Mouse (Mus musculus): Measurements from ENCODE around the gene Lpin1. TPM values are rescaled to one million over a fixed set of nuclear protein-coding genes. Genes with fewer than 3 reads are reported as not detected.

The Lpin1 gene
- polyA plus RNA-seq, 1 experiment from 2014 or later = 4.6 TPM

- Histone ChIP-seq H3K4me3 (ENCODE audit: low read depth, low read length) (no peak overlapping the region), H3K4me2 (no peak overlapping the region), H3K4me1 (ENCODE audit: insufficient read depth) (no peaks in the 10 kb centered on the region), H3K9ac (no peak overlapping the region), H3K27me3 (ENCODE audit: insufficient read depth, low read length) (no peaks in the 10 kb centered on the region), H3K9me3 (ENCODE audit: low read depth, low read length) (no peaks in the 10 kb centered on the region), H3K27ac (ENCODE audit: low read depth) (no peak overlapping the region), H3K36me3 (ENCODE audit: insufficient read depth) (peaks cover 4% of the 10 kb centered on the region; the same call in 1 of the 2 replicates)
- DNase-seq (no peak), ATAC-seq (ENCODE audit: insufficient read depth) (no peak)
- no peak for TF ChIP-seq CTCF (IDR thresholded peaks at IDR 0.05; ENCODE audit: low read depth)
- 81% methylated on average over 10 of the region's 10 CpGs for WGBS
These were observed 48.1 kb downstream of the Lpin1 start for GRCm38 (mm10) chr12:16562647-16563046.

- TF ChIP-seq CTCF (IDR thresholded peaks at IDR 0.05; ENCODE audit: low read depth) = no peak
- DNase-seq (no peak), ATAC-seq (ENCODE audit: insufficient read depth) (no peak)
- no peaks in the 10 kb centered on the region for H3K27me3 ChIP-seq (ENCODE audit: insufficient read depth, low read length)
- WGBS = 70% methylated on average over 8 of the region's 8 CpGs
- no peak overlapping the region for H3K9ac ChIP-seq
- H3K4me3 ChIP-seq (ENCODE audit: low read depth, low read length) = no peak overlapping the region
- peaks cover 4% of the 10 kb centered on the region; the same call in 1 of the 2 replicates for H3K36me3 ChIP-seq (ENCODE audit: insufficient read depth)
- H3K27ac ChIP-seq (ENCODE audit: low read depth) = no peak overlapping the region
- no peaks in the 10 kb centered on the region for H3K4me1 ChIP-seq (ENCODE audit: insufficient read depth)
- H3K9me3 ChIP-seq (ENCODE audit: low read depth, low read length) = no peaks in the 10 kb centered on the region
- no peak overlapping the region for H3K4me2 ChIP-seq
These were observed 48.6 kb downstream of the Lpin1 start for GRCm38 (mm10) chr12:16562181-16562580.

GRCm38 (mm10) chr12:16557271-16557670 is 53.5 kb downstream of the Lpin1 start:
- Histone ChIP-seq H3K9ac (no peak overlapping the region), H3K4me1 (ENCODE audit: insufficient read depth) (no peaks in the 10 kb centered on the region), H3K4me3 (ENCODE audit: low read depth, low read length) (no peak overlapping the region), H3K27me3 (ENCODE audit: insufficient read depth, low read length) (no peaks in the 10 kb centered on the region), H3K9me3 (ENCODE audit: low read depth, low read length) (no peaks in the 10 kb centered on the region), H3K27ac (ENCODE audit: low read depth) (no peak overlapping the region), H3K4me2 (no peak overlapping the region), H3K36me3 (ENCODE audit: insufficient read depth) (peaks cover 4% of the 10 kb centered on the region; the same call in 1 of the 2 replicates)
- 52% methylated on average over 4 of the region's 4 CpGs for WGBS
- ATAC-seq (ENCODE audit: insufficient read depth) (no peak), DNase-seq (no peak)
- no peak for TF ChIP-seq CTCF (IDR thresholded peaks at IDR 0.05; ENCODE audit: low read depth)

- WGBS = 47% methylated on average over 8 of the region's 8 CpGs
- H3K9ac ChIP-seq = no peak overlapping the region
- no peak for ATAC-seq (ENCODE audit: insufficient read depth)
These were observed 56.6 kb downstream of the Lpin1 start for GRCm38 (mm10) chr12:16554171-16554570.

GRCm38 (mm10) chr12:16552108-16552771 is 58.5 kb downstream of the Lpin1 start:
- H3K4me1 ChIP-seq (ENCODE audit: insufficient read depth) = no peaks in the 10 kb centered on the region
- H3K4me3 ChIP-seq (ENCODE audit: low read depth, low read length) = no peak overlapping the region
- no peak overlapping the region for H3K27ac ChIP-seq (ENCODE audit: low read depth)
- no peaks in the 10 kb centered on the region for H3K36me3 ChIP-seq (ENCODE audit: insufficient read depth)
- no peak for ATAC-seq (ENCODE audit: insufficient read depth)
- H3K9me3 ChIP-seq (ENCODE audit: low read depth, low read length) = no peaks in the 10 kb centered on the region
- 85% methylated on average over 13 of the region's 13 CpGs for WGBS
- no peak for TF ChIP-seq CTCF (IDR thresholded peaks at IDR 0.05; ENCODE audit: low read depth)
- no peak overlapping the region for H3K9ac ChIP-seq
- DNase-seq = no peak
- no peak overlapping the region for H3K4me2 ChIP-seq
- no peaks in the 10 kb centered on the region for H3K27me3 ChIP-seq (ENCODE audit: insufficient read depth, low read length)

More at GRCm38 (mm10) chr12:16554171-16554570, 56.6 kb downstream of the Lpin1 start:
- H3K4me1 ChIP-seq (ENCODE audit: insufficient read depth) = no peaks in the 10 kb centered on the region
- 0 out of 2 replicates have a peak overlapping the region, but pooled peaks have one; percentile 18 for H3K27ac ChIP-seq (ENCODE audit: low read depth)
- no peak overlapping the region for H3K4me3 ChIP-seq (ENCODE audit: low read depth, low read length)
- no peak for TF ChIP-seq CTCF (IDR thresholded peaks at IDR 0.05; ENCODE audit: low read depth)
- DNase-seq = peak; percentile 39
- H3K36me3 ChIP-seq (ENCODE audit: insufficient read depth) = no peaks in the 10 kb centered on the region
- H3K9me3 ChIP-seq (ENCODE audit: low read depth, low read length) = no peaks in the 10 kb centered on the region
- H3K4me2 ChIP-seq = no peak overlapping the region
- H3K27me3 ChIP-seq (ENCODE audit: insufficient read depth, low read length) = no peaks in the 10 kb centered on the region

- Histone ChIP-seq H3K4me2 (no peak overlapping the region), H3K36me3 (ENCODE audit: insufficient read depth) (peaks cover 5% of the 10 kb centered on the region; the same call in 1 of the 2 replicates), H3K27ac (ENCODE audit: low read depth) (no peak overlapping the region), H3K9ac (no peak overlapping the region), H3K4me1 (ENCODE audit: insufficient read depth) (no peaks in the 10 kb centered on the region), H3K9me3 (ENCODE audit: low read depth, low read length) (no peaks in the 10 kb centered on the region), H3K4me3 (ENCODE audit: low read depth, low read length) (no peak overlapping the region), H3K27me3 (ENCODE audit: insufficient read depth, low read length) (no peaks in the 10 kb centered on the region)
- 66% methylated on average over 12 of the region's 12 CpGs for WGBS
- ATAC-seq (ENCODE audit: insufficient read depth) (no peak), DNase-seq (no peak)
- TF ChIP-seq CTCF (IDR thresholded peaks at IDR 0.05; ENCODE audit: low read depth) = no peak
These were observed 59.7 kb downstream of the Lpin1 start for GRCm38 (mm10) chr12:16550983-16551454.

GRCm38 (mm10) chr12:16548824-16549375 is 61.9 kb downstream of the Lpin1 start:
- Histone ChIP-seq H3K27me3 (ENCODE audit: insufficient read depth, low read length) (no peaks in the 10 kb centered on the region), H3K4me2 (no peak overlapping the region), H3K36me3 (ENCODE audit: insufficient read depth) (peaks cover 7% of the 10 kb centered on the region; the same call in 1 of the 2 replicates), H3K4me3 (ENCODE audit: low read depth, low read length) (no peak overlapping the region), H3K4me1 (ENCODE audit: insufficient read depth) (no peaks in the 10 kb centered on the region), H3K27ac (ENCODE audit: low read depth) (no peak overlapping the region), H3K9ac (no peak overlapping the region), H3K9me3 (ENCODE audit: low read depth, low read length) (no peaks in the 10 kb centered on the region)
- TF ChIP-seq CTCF (IDR thresholded peaks at IDR 0.05; ENCODE audit: low read depth) = no peak
- ATAC-seq (ENCODE audit: insufficient read depth) (no peak), DNase-seq (no peak)
- WGBS = 67% methylated on average over 12 of the region's 12 CpGs
